Mouse (Mus musculus) megakaryocyte-erythroid progenitor cell, adult 5-6 weeks (primary cell): ENCODE measurements around the gene Glrp1. TPM values are rescaled to one million over a fixed set of nuclear protein-coding genes. Genes with fewer than 3 reads are reported as not detected.
A peak's percentile ranks its signal among the peaks of the same experiment; 100 is the strongest.

Source experiments
- ATAC-seq: replicated peaks from 2 replicates; pipeline ENCODE4 v1.8.0; 2016; ENCODE audit warnings: mild to moderate bottlenecking, inconsistent platforms; ENCODE audit not compliant: severe bottlenecking, poor library complexity, low FRiP score, low TSS enrichment
- total RNA-seq, 2 experiments: library from RNA; stranded (forward) in 1 of 2; stranded (reverse) in 1 of 2; fragments of 200-1000, 215-1000 nt in 1 of 2; fragments of >200 nt in 1 of 2; fragmentation: Nextera tagmentation in 1 of 2; gene quantifications; 2 replicates each; pipeline ENCODE4 v1.2.3; 2014 to 2017

Glrp1 gene
- total RNA-seq (2014; fragmentation: Nextera tagmentation) (1.7 TPM in 1 of 2 replicates, not detected in the other), total RNA-seq (2017) (0.23 and 1.6 TPM in 2 replicates)

- 0 out of 2 replicates have a peak, but pooled peaks have one; percentile 38 for ATAC-seq
Observed at GRCm38 (mm10) chr1:88509789-88510188, at the start of gene Glrp1. Glrp1 (minus strand) TSS chr1:88510066.

- ATAC-seq, result no peak
Observed at GRCm38 (mm10) chr1:88559258-88559657, 49.4 kb upstream of the Glrp1 start.

GRCm38 (mm10) chr1:88558793-88559192 lies 48.9 kb upstream of the Glrp1 start:
- ATAC-seq, result no peak

- no peak for ATAC-seq
Observed at GRCm38 (mm10) chr1:88556401-88556800, 46.5 kb upstream of the Glrp1 start.

GRCm38 (mm10) chr1:88553500-88554187 lies 43.8 kb upstream of the Glrp1 start:
- ATAC-seq, result peak; percentile 69

GRCm38 (mm10) chr1:88549263-88549662 lies 39.4 kb upstream of the Glrp1 start:
- no peak for ATAC-seq

- no peak for ATAC-seq
Observed at GRCm38 (mm10) chr1:88547172-88547571, 37.3 kb upstream of the Glrp1 start.

- no peak for ATAC-seq
Observed at GRCm38 (mm10) chr1:88543608-88544007, 33.7 kb upstream of the Glrp1 start.

- ATAC-seq, result no peak
Observed at GRCm38 (mm10) chr1:88539823-88540222, 30.0 kb upstream of the Glrp1 start.

GRCm38 (mm10) chr1:88539256-88539655 lies 29.4 kb upstream of the Glrp1 start:
- ATAC-seq, result no peak

GRCm38 (mm10) chr1:88536308-88536707 lies 26.4 kb upstream of the Glrp1 start:
- peak; percentile 84 for ATAC-seq

GRCm38 (mm10) chr1:88534091-88534490 lies 24.2 kb upstream of the Glrp1 start:
- ATAC-seq, result no peak

GRCm38 (mm10) chr1:88526161-88526560 lies 16.3 kb upstream of the Glrp1 start:
- ATAC-seq, result no peak

- no peak for ATAC-seq
Observed at GRCm38 (mm10) chr1:88525622-88526021, 15.8 kb upstream of the Glrp1 start.

- no peak for ATAC-seq
Observed at GRCm38 (mm10) chr1:88521170-88521747, 11.4 kb upstream of the Glrp1 start.

- no peak for ATAC-seq
Observed at GRCm38 (mm10) chr1:88513613-88514012, 3.7 kb upstream of the Glrp1 start.

- no peak for ATAC-seq
Observed at GRCm38 (mm10) chr1:88507886-88508285, 2.0 kb downstream of the Glrp1 start.

GRCm38 (mm10) chr1:88507214-88507613 lies 2.7 kb downstream of the Glrp1 start:
- ATAC-seq, result no peak

- no peak for ATAC-seq
Observed at GRCm38 (mm10) chr1:88506412-88506811, 3.5 kb downstream of the Glrp1 start.

- ATAC-seq, result 0 out of 2 replicates have a peak, but pooled peaks have one; percentile 25
Observed at GRCm38 (mm10) chr1:88505697-88506096, 4.2 kb downstream of the Glrp1 start.

GRCm38 (mm10) chr1:88504531-88504945 lies 5.3 kb downstream of the Glrp1 start:
- ATAC-seq, result no peak
